Mouse (Mus musculus) megakaryocyte, embryonic 14.5 days (primary cell): ENCODE results near the gene Psmc3ip.

ENCODE experiments used
- FLI1 ChIP-seq: IDR thresholded peaks from 2 replicates; pipeline ENCODE4 v1.6.1; 2012; ENCODE audit warnings: low read length, inconsistent platforms, mixed read lengths
- GATA1 ChIP-seq: IDR thresholded peaks from 3 replicates; pipeline ENCODE4 v1.6.1; 2012; ENCODE audit warnings: mixed read lengths, low read length, inconsistent platforms, borderline replicate concordance

- no peak for TF ChIP-seq GATA1
- no peak for TF ChIP-seq FLI1
Observed at GRCm38 (mm10) chr11:101089931-101090330, 5.3 kb downstream of the Psmc3ip start.
